Mouse (Mus musculus) forebrain, embryonic 13.5 days (tissue): ENCODE measurements around the gene Gm10118. TPM values are rescaled to one million over a fixed set of nuclear protein-coding genes. Genes with fewer than 3 reads are reported as not detected.

Experiments
- polyA plus RNA-seq: library from polyadenylated mRNA; unstranded; fragments of >200 nt; fragmentation: Nextera tagmentation; extraction: Ambion mirVana; gene quantifications from 2 replicates; pipeline ENCODE4 v1.2.1, GENCODE M21; 2015

Gene Gm10118
- polyA plus RNA-seq, 1 experiment from 2014 or later = 0.17 TPM

Other genes starting within 250 kb of the Gm10118 start
- 8.1 and 11.7 TPM in 2 replicates for gene Lrrtm3, start 162.8 kb upstream of the Gm10118 start, polyA plus RNA-seq